Mouse (Mus musculus): ENCODE data around the gene Mrps18a. TPM values are rescaled to one million over a fixed set of nuclear protein-coding genes. Genes with fewer than 3 reads are reported as not detected.

Gene Mrps18a
- total and polyA plus RNA-seq, 3 experiments: 78.1 to 127 (median 126) TPM

- in situ Hi-C loops (cut with MboI; ENCODE audit: low pct_ligation_motif_present, low pct_unique_long_range_greater_than_20kb, low sequenced_read_pairs): no loop called here
- H3K4me3 ChIP-seq (replicated peaks in 1 of 3; ENCODE audit: low read depth in 2 of 3, low read length in 2 of 3, poor library complexity in 1 of 3): no peak overlapping the region
- H3K4me1 ChIP-seq (ENCODE audit: control insufficient read depth in 1 of 2, insufficient read depth in 2 of 2): peaks cover 3 to 27% of the 10 kb centered on the region in 2 experiments; a peak in 3 of 4 replicates
- H3K27ac ChIP-seq (ENCODE audit: insufficient read depth, low read depth): no peak overlapping the region
- no peak overlapping the region for H3K4me2 ChIP-seq (ENCODE audit: insufficient read depth, low read depth, poor library complexity, severe bottlenecking)
- DNase-seq (ENCODE audit: extremely low read depth): no peak
- dilution Hi-C loops (cut with MboI; ENCODE audit: extremely low pct_ligation_motif_present, extremely low pct_unique_long_range_greater_than_20kb, low sequenced_read_pairs): no loop called here
- TF ChIP-seq KAT2A (IDR thresholded peaks at IDR 0.05; ENCODE audit: insufficient replicate concordance, low read length) (no peak), MEF2A (IDR thresholded peaks at IDR 0.05; ENCODE audit: borderline replicate concordance, low read depth, low read length) (no peak), MAX (IDR thresholded peaks at IDR 0.05; ENCODE audit: low read length) (no peak), MAZ (IDR thresholded peaks at IDR 0.05; ENCODE audit: low read depth, low read length) (no peak), BHLHE40 (IDR thresholded peaks at IDR 0.05; ENCODE audit: low read depth, low read length) (no peak), CTCF (conservative IDR thresholded peaks at IDR 0.05 in 1 of 2, IDR thresholded peaks at IDR 0.05 in 1 of 2; ENCODE audit: low read depth in 2 of 2, low read length in 2 of 2) (no peak), CHD1 (IDR thresholded peaks at IDR 0.05; ENCODE audit: low read depth, low read length) (no peak), UBTF (IDR thresholded peaks at IDR 0.05; ENCODE audit: low read depth, low read length) (no peak), NELFE (IDR thresholded peaks at IDR 0.05; ENCODE audit: low read depth, low read length) (no peak), MAFK (IDR thresholded peaks at IDR 0.05; ENCODE audit: insufficient replicate concordance, low read length) (no peak), ETS1 (conservative IDR thresholded peaks at IDR 0.05; ENCODE audit: low read depth, low read length) (no peak), GABPA (IDR thresholded peaks at IDR 0.05; ENCODE audit: insufficient replicate concordance, low read depth, low read length) (no peak), CHD2 (IDR thresholded peaks at IDR 0.05; ENCODE audit: low read length) (no peak)
- peaks cover 0 to under 1% of the 10 kb centered on the region in 2 experiments for H3K36me3 ChIP-seq (replicated peaks in 1 of 2; ENCODE audit: control insufficient read depth in 1 of 2, insufficient read depth in 1 of 2, low read length in 1 of 2)
- H3K79me2 ChIP-seq (replicated peaks; ENCODE audit: control insufficient read depth, extremely low read depth, insufficient read depth, poor library complexity, severe bottlenecking): peaks cover 19% of the 10 kb centered on the region
- H3K9me3 ChIP-seq (replicated peaks; ENCODE audit: low read length): no peaks in the 10 kb centered on the region
- no peaks in the 10 kb centered on the region for H3K27me3 ChIP-seq (replicated peaks)
- H3K9ac ChIP-seq (ENCODE audit: insufficient read depth, low read depth): no peak overlapping the region
Observed at GRCm38 (mm10) chr17:46156680-46157079, 45.9 kb downstream of the Mrps18a start.

- H3K36me3 ChIP-seq (replicated peaks in 1 of 2; ENCODE audit: control insufficient read depth in 1 of 2, insufficient read depth in 1 of 2, low read length in 1 of 2): no peaks in the 10 kb centered on the region
Observed at GRCm38 (mm10) chr17:46157131-46157530, 46.3 kb downstream of the Mrps18a start.

More at GRCm38 (mm10) chr17:46157131-46157530, 46.3 kb downstream of the Mrps18a start:
- no peak overlapping the region for H3K9ac ChIP-seq (ENCODE audit: insufficient read depth, low read depth)
- TF ChIP-seq SIN3A (IDR thresholded peaks at IDR 0.05; ENCODE audit: low read length) (no peak), E2F4 (IDR thresholded peaks at IDR 0.05; ENCODE audit: insufficient replicate concordance, low read depth, low read length) (no peak), MAZ (IDR thresholded peaks at IDR 0.05; ENCODE audit: low read depth, low read length) (no peak), JUN (IDR thresholded peaks at IDR 0.05; ENCODE audit: insufficient read depth, low read depth, low read length) (no peak), MYC (IDR thresholded peaks at IDR 0.05; ENCODE audit: low read depth, low read length) (no peak), MAFK (IDR thresholded peaks at IDR 0.05; ENCODE audit: insufficient replicate concordance, low read length) (no peak), CHD2 (IDR thresholded peaks at IDR 0.05; ENCODE audit: low read length) (no peak), USF2 (conservative IDR thresholded peaks at IDR 0.05; ENCODE audit: low read depth, low read length) (no peak), ZNF384 (IDR thresholded peaks at IDR 0.05; ENCODE audit: low read depth, low read length) (no peak), TBP (conservative IDR thresholded peaks at IDR 0.05; ENCODE audit: low read depth, low read length) (no peak), IRF4 (IDR thresholded peaks at IDR 0.05; ENCODE audit: low read depth, low read length) (no peak), POLR2AphosphoS2 (IDR thresholded peaks at IDR 0.05; ENCODE audit: low read depth, low read length) (no peak), RAD21 (IDR thresholded peaks at IDR 0.05; ENCODE audit: low read depth, low read length) (no peak), CHD1 (IDR thresholded peaks at IDR 0.05; ENCODE audit: low read depth, low read length) (no peak), CTCF (conservative IDR thresholded peaks at IDR 0.05 in 1 of 2, IDR thresholded peaks at IDR 0.05 in 1 of 2; ENCODE audit: low read depth in 2 of 2, low read length in 2 of 2) (no peak), RCOR1 (conservative IDR thresholded peaks at IDR 0.05; ENCODE audit: low read depth, low read length) (no peak), ZMIZ1 (IDR thresholded peaks at IDR 0.05; ENCODE audit: low read depth, low read length) (no peak)
- H3K4me3 ChIP-seq (replicated peaks in 1 of 3; ENCODE audit: low read depth in 2 of 3, low read length in 2 of 3, poor library complexity in 1 of 3): no peak overlapping the region
- peaks cover 20% of the 10 kb centered on the region for H3K79me2 ChIP-seq (replicated peaks; ENCODE audit: control insufficient read depth, extremely low read depth, insufficient read depth, poor library complexity, severe bottlenecking)
- H3K4me1 ChIP-seq (ENCODE audit: control insufficient read depth in 1 of 2, insufficient read depth in 2 of 2): peaks cover 3 to 30% of the 10 kb centered on the region in 2 experiments; a peak in 3 of 4 replicates
- no peaks in the 10 kb centered on the region for H3K9me3 ChIP-seq (replicated peaks; ENCODE audit: low read length)
- in situ Hi-C loops (cut with MboI; ENCODE audit: low pct_ligation_motif_present, low pct_unique_long_range_greater_than_20kb, low sequenced_read_pairs): no loop called here
- H3K4me2 ChIP-seq (ENCODE audit: insufficient read depth, low read depth, poor library complexity, severe bottlenecking): no peak overlapping the region
- DNase-seq (ENCODE audit: extremely low read depth): no peak
- H3K27ac ChIP-seq (ENCODE audit: insufficient read depth, low read depth): no peak overlapping the region
- no peaks in the 10 kb centered on the region for H3K27me3 ChIP-seq (replicated peaks)
- dilution Hi-C loops (cut with MboI; ENCODE audit: extremely low pct_ligation_motif_present, extremely low pct_unique_long_range_greater_than_20kb, low sequenced_read_pairs): no loop called here

Data from CH12.LX (cell line).